Mouse (Mus musculus) T-helper 2 cell (primary cell): ENCODE results near the gene Foxo1.

Experiments
- in situ Hi-C: fragments of 300-600 bp; cut with MboI, MseI; formaldehyde crosslinking; loops from one replicate; pipeline ENCODE4 v1.15.1; 2025; ENCODE audit warnings: high pct_unique_total_duplicates

Gene Foxo1

GRCm38 (mm10) chr3:52267652-52268486 is at the start of gene Foxo1:
Gene Foxo1 (plus strand): TSS chr3:52268336.
- in situ Hi-C loops = loop anchor here (5.0 to 10.0 kb wide), 2 partner anchors 139 to 527 kb away; no protein-coding TSS in a partner anchor

DNA sequence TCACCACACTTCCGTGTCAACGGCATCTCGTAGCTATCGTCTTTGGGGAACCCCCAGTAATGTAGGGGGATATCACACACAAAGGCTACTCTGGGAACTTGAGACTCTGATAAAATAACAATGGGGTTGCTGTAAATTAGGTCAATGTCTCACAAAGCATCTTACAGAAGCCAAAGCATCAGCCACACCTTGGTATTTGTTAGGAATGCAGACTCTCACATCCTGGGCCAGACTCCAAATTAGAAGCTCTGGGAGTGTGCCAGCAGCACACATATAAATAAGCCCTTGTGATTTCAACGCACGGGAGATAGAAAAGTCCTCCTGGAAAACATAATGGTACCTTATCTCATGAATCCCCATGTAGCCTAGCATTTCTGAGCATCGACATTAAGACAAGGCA is 49.3 kb upstream of the Foxo1 start:
- in situ Hi-C loops = no loop called here

DNA sequence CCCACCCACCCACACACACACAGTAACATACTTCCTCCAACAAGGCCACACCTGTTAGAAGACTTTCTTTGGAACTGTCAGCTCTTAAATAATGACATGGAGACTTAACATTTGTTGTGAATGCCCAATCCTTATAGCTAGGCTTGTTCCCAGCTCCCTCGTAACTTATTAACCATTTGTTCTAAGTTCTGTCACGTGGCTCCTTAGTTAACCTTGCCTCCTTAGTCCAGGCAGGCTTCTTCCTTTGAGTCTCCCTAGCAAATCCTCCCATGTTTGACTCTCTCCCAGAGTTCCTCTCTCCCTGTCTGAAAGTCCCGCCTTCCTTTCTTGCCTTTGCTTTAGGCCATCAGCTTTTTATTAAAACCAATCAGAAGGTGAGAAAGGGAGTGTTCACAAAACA is 47.1 kb upstream of the Foxo1 start:
- in situ Hi-C loops = no loop called here

DNA sequence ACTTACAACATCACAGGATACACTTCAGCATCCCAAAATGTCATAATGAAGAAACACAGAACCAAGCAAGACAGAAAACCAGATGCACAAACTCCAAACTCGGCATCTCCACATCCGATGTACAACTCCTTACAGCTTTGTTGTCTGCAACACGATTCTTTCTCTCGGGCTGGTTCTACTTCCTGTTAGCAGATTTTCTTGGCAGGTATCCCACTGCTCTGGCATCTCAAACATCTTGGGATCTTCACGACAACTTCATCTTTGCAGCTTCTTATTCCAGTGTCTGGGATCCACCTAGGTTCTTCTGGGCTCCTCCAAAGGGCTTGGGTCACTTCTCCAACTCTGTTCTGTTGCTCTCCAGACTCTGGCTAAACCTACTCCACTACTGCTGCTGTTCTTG is 46.2 kb upstream of the Foxo1 start:
- in situ Hi-C loops = no loop called here

DNA sequence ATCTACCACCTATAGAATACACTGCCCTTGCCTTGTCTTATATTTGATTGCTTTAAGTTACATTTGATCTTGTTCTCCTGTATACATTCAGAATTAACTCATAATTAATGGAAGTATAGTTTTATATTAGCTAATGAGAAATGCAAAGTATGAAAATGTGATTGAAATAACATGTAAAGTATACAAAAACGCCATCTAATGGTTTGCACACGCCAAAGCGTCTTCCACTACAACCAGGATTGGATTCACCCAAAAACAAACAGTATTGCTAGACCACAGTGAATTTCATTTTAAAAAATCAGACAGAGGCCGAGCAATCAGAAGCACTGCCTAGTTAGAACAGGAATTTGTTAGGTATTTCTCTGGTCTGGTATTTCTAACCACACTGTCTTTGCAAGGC is 31.6 kb upstream of the Foxo1 start:
- in situ Hi-C loops = loop anchor here (25.0 kb wide), 2 partner anchors 1001 to 1226 kb away; partner anchors contain the start of genes Nhlrc3 and Proser1

- in situ Hi-C loops = loop anchor here (25.0 kb wide), 2 partner anchors 1000 to 1225 kb away; partner anchors contain the start of genes Nhlrc3 and Proser1
Measured at GRCm38 (mm10) chr3:52237136-52237535, 31.0 kb upstream of the Foxo1 start.

DNA sequence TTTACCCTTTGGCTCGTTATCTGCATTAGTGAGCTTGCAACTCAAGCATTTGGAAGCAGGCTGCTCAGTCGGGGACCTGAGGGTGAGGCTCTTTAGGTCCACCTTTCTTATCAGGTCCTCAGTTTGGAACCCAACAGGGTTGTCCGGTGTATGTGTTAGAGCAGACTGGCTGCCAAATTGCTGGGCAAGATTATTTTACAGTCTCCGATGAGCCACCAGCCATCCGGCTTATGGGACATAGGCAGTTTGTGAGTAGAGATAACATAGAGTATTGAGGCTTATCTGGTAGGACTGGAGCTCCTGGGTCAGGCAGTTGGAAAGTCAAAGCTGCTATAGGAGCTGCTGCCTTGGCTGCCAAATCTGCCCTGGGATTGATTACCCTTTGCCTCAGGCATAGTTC is 27.1 kb upstream of the Foxo1 start:
- in situ Hi-C loops = loop anchor here (25.0 kb wide), 2 partner anchors 996 to 1221 kb away; partner anchors contain the start of genes Nhlrc3 and Proser1

GRCm38 (mm10) chr3:52242457-52243105 is 25.6 kb upstream of the Foxo1 start:
- in situ Hi-C loops = loop anchor here (25.0 kb wide), 2 partner anchors 995 to 1220 kb away; partner anchors contain the start of genes Nhlrc3 and Proser1

GRCm38 (mm10) chr3:52243271-52244021 is 24.7 kb upstream of the Foxo1 start:
- in situ Hi-C loops = loop anchor here (25.0 kb wide), 2 partner anchors 994 to 1219 kb away; partner anchors contain the start of genes Nhlrc3 and Proser1

GRCm38 (mm10) chr3:52245996-52246830 is 21.9 kb upstream of the Foxo1 start:
- in situ Hi-C loops = loop anchor here (5.0 to 25.0 kb wide), 3 partner anchors 166 to 1216 kb away; partner anchors contain the start of genes Nhlrc3 and Proser1

- in situ Hi-C loops = no loop called here
Measured at GRCm38 (mm10) chr3:52251184-52251583, 17.0 kb upstream of the Foxo1 start.

GRCm38 (mm10) chr3:52253656-52254461 is 14.3 kb upstream of the Foxo1 start:
- in situ Hi-C loops = no loop called here

GRCm38 (mm10) chr3:52254496-52254895 is 13.6 kb upstream of the Foxo1 start:
- in situ Hi-C loops = no loop called here

- in situ Hi-C loops = loop anchor here (5.0 kb wide), 3 partner anchors 209 to 714 kb away; no protein-coding TSS in a partner anchor
Measured at GRCm38 (mm10) chr3:52257782-52258441, 10.2 kb upstream of the Foxo1 start.

GRCm38 (mm10) chr3:52258532-52258931 is 9.6 kb upstream of the Foxo1 start:
- in situ Hi-C loops = loop anchor here (5.0 kb wide), 3 partner anchors 209 to 714 kb away; no protein-coding TSS in a partner anchor

- in situ Hi-C loops = loop anchor here (10.0 kb wide), 1 partner anchor 532 kb away; no protein-coding TSS in a partner anchor
Measured at GRCm38 (mm10) chr3:52262431-52263161, 5.5 kb upstream of the Foxo1 start.

DNA sequence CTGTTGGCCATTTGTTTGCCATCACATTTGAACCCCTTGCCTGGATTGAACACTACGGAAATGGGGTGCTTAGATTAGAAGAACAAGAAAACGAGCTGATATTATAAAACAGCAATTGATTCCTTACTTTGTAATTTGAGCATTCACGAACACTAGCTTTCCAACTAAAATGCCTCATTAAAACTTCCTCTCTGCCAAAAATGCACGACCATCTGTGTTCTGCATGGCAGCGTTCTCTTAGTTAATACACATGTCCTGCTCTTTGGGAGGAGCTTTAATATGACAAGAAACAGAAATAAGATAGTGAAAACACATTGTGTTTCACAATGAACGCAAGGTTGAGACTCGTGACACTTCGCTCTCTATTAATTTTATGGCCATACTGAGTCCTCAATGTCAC is 3.8 kb upstream of the Foxo1 start:
- in situ Hi-C loops = loop anchor here (10.0 kb wide), 1 partner anchor 530 kb away; no protein-coding TSS in a partner anchor

- in situ Hi-C loops = loop anchor here (5.0 to 10.0 kb wide), 2 partner anchors 141 to 528 kb away; no protein-coding TSS in a partner anchor
Measured at GRCm38 (mm10) chr3:52266606-52267160, 1.5 kb upstream of the Foxo1 start.
